Mouse (Mus musculus) C2C12 (cell line): ENCODE results near the gene Slc22a7.

Experiments
- CEBPB ChIP-seq: IDR thresholded peaks from one replicate; pipeline ENCODE4 v1.6.1; 2011; ENCODE audit warnings: low read depth, mild to moderate bottlenecking, control low read depth, moderate library complexity
- CTCF ChIP-seq: IDR thresholded peaks from one replicate; pipeline ENCODE4 v1.5.1; 2011; ENCODE audit not compliant: control insufficient read depth, insufficient read depth, insufficient read length
- FOSL1 ChIP-seq: IDR thresholded peaks from one replicate; pipeline ENCODE4 v1.8.0; 2011; ENCODE audit warnings: mild to moderate bottlenecking, low read length; ENCODE audit not compliant: poor library complexity, insufficient read depth, severe bottlenecking
- MAX ChIP-seq: IDR thresholded peaks from one replicate; pipeline ENCODE4 v1.6.1; 2011; ENCODE audit warnings: mild to moderate bottlenecking, control low read depth
- MYOD1 ChIP-seq: IDR thresholded peaks from one replicate; pipeline ENCODE4 v1.6.1; 2011; ENCODE audit warnings: low read depth; ENCODE audit not compliant: control insufficient read depth, insufficient read length
- MYOG ChIP-seq: IDR thresholded peaks from one replicate; pipeline ENCODE4 v1.6.1; 2011; ENCODE audit not compliant: control insufficient read depth, insufficient read length; ENCODE audit errors: extremely low read depth
- USF1 ChIP-seq: IDR thresholded peaks from one replicate; pipeline ENCODE4 v1.6.1; 2011; ENCODE audit warnings: low read depth, mild to moderate bottlenecking, control low read depth, moderate library complexity

GRCm38 (mm10) chr17:46394631-46395030, 43.6 kb downstream of the Slc22a7 start:
- TF ChIP-seq CTCF (no peak), MAX (no peak), FOSL1 (no peak), MYOG (no peak), MYOD1 (no peak), USF1 (no peak), CEBPB (no peak)
